Mouse (Mus musculus): ENCODE measurements around the gene Ybx2. TPM values are rescaled to one million over a fixed set of nuclear protein-coding genes. Genes with fewer than 3 reads are reported as not detected.

Gene Ybx2
- polyA plus RNA-seq, 1 experiment = 0.02 TPM

- Histone ChIP-seq H3K79me3 (ENCODE audit: low read depth) (peaks cover 3% of the 10 kb centered on the region), H3K79me2 (ENCODE audit: control insufficient read depth, insufficient read depth) (peaks cover 15% of the 10 kb centered on the region), H3K4me3 (ENCODE audit: insufficient read depth, poor library complexity, severe bottlenecking) (no peak overlapping the region), H3K36me3 (ENCODE audit: control insufficient read depth, insufficient read depth) (peaks cover 98% of the 10 kb centered on the region), H3ac (ENCODE audit: control insufficient read depth, insufficient read length, low read depth) (no peak overlapping the region), H3K27me3 (ENCODE audit: control insufficient read depth, insufficient read depth, insufficient read length) (no peaks in the 10 kb centered on the region)
- TF ChIP-seq CEBPB (IDR thresholded peaks at IDR 0.05; ENCODE audit: low read depth) = no peak
- no peak for TF ChIP-seq MYOD1 (IDR thresholded peaks at IDR 0.05; ENCODE audit: control insufficient read depth, insufficient read length, low read depth)
- TF ChIP-seq USF1 (IDR thresholded peaks at IDR 0.05; ENCODE audit: low read depth) = no peak
- TF ChIP-seq MAX (IDR thresholded peaks at IDR 0.05) = no peak
- no peak for TF ChIP-seq MYOG (IDR thresholded peaks at IDR 0.05; ENCODE audit: control insufficient read depth, extremely low read depth, insufficient read length)
- no peak for TF ChIP-seq FOSL1 (IDR thresholded peaks at IDR 0.05; ENCODE audit: insufficient read depth, low read length, poor library complexity, severe bottlenecking)
- TF ChIP-seq CTCF (IDR thresholded peaks at IDR 0.05; ENCODE audit: control insufficient read depth, insufficient read depth, insufficient read length) = no peak
Measured at GRCm38 (mm10) chr11:69908645-69909044, 27.0 kb upstream of the Ybx2 start.

- Histone ChIP-seq H3K4me3 (ENCODE audit: insufficient read depth, poor library complexity, severe bottlenecking) (no peak overlapping the region), H3K79me3 (ENCODE audit: low read depth) (peaks cover 1% of the 10 kb centered on the region), H3K79me2 (ENCODE audit: control insufficient read depth, insufficient read depth) (peaks cover 12% of the 10 kb centered on the region), H3ac (ENCODE audit: control insufficient read depth, insufficient read length, low read depth) (no peak overlapping the region), H3K36me3 (ENCODE audit: control insufficient read depth, insufficient read depth) (peaks cover 93% of the 10 kb centered on the region), H3K27me3 (ENCODE audit: control insufficient read depth, insufficient read depth, insufficient read length) (no peaks in the 10 kb centered on the region)
- TF ChIP-seq MYOG (IDR thresholded peaks at IDR 0.05; ENCODE audit: control insufficient read depth, extremely low read depth, insufficient read length) (no peak), FOSL1 (IDR thresholded peaks at IDR 0.05; ENCODE audit: insufficient read depth, low read length, poor library complexity, severe bottlenecking) (no peak), CEBPB (IDR thresholded peaks at IDR 0.05; ENCODE audit: low read depth) (no peak), CTCF (IDR thresholded peaks at IDR 0.05; ENCODE audit: control insufficient read depth, insufficient read depth, insufficient read length) (no peak), MYOD1 (IDR thresholded peaks at IDR 0.05; ENCODE audit: control insufficient read depth, insufficient read length, low read depth) (no peak), MAX (IDR thresholded peaks at IDR 0.05) (no peak), USF1 (IDR thresholded peaks at IDR 0.05; ENCODE audit: low read depth) (no peak)
Measured at GRCm38 (mm10) chr11:69909174-69909573, 26.4 kb upstream of the Ybx2 start.

GRCm38 (mm10) chr11:69910177-69910576 is 25.4 kb upstream of the Ybx2 start:
- no peaks in the 10 kb centered on the region for H3K27me3 ChIP-seq (ENCODE audit: control insufficient read depth, insufficient read depth, insufficient read length)
- TF ChIP-seq MAX (IDR thresholded peaks at IDR 0.05) (no peak), MYOD1 (IDR thresholded peaks at IDR 0.05; ENCODE audit: control insufficient read depth, insufficient read length, low read depth) (no peak)
- H3K79me3 ChIP-seq (ENCODE audit: low read depth) = no peaks in the 10 kb centered on the region
- H3K36me3 ChIP-seq (ENCODE audit: control insufficient read depth, insufficient read depth) = peaks cover 91% of the 10 kb centered on the region
- H3K4me3 ChIP-seq (ENCODE audit: insufficient read depth, poor library complexity, severe bottlenecking) = no peak overlapping the region
- H3ac ChIP-seq (ENCODE audit: control insufficient read depth, insufficient read length, low read depth) = no peak overlapping the region
- H3K79me2 ChIP-seq (ENCODE audit: control insufficient read depth, insufficient read depth) = peaks cover 19% of the 10 kb centered on the region

- no peak overlapping the region for H3K4me3 ChIP-seq (ENCODE audit: insufficient read depth, poor library complexity, severe bottlenecking)
- peaks cover 4% of the 10 kb centered on the region for H3K79me3 ChIP-seq (ENCODE audit: low read depth)
- no peaks in the 10 kb centered on the region for H3K27me3 ChIP-seq (ENCODE audit: control insufficient read depth, insufficient read depth, insufficient read length)
- TF ChIP-seq MYOG (IDR thresholded peaks at IDR 0.05; ENCODE audit: control insufficient read depth, extremely low read depth, insufficient read length) = no peak
- TF ChIP-seq USF1 (IDR thresholded peaks at IDR 0.05; ENCODE audit: low read depth) = no peak
- no peak for TF ChIP-seq CTCF (IDR thresholded peaks at IDR 0.05; ENCODE audit: control insufficient read depth, insufficient read depth, insufficient read length)
- TF ChIP-seq CEBPB (IDR thresholded peaks at IDR 0.05; ENCODE audit: low read depth) = no peak
- no peak for TF ChIP-seq FOSL1 (IDR thresholded peaks at IDR 0.05; ENCODE audit: insufficient read depth, low read length, poor library complexity, severe bottlenecking)
- TF ChIP-seq MAX (IDR thresholded peaks at IDR 0.05) = no peak
- TF ChIP-seq MYOD1 (IDR thresholded peaks at IDR 0.05; ENCODE audit: control insufficient read depth, insufficient read length, low read depth) = no peak
- no peak overlapping the region for H3ac ChIP-seq (ENCODE audit: control insufficient read depth, insufficient read length, low read depth)
- peaks cover 91% of the 10 kb centered on the region for H3K36me3 ChIP-seq (ENCODE audit: control insufficient read depth, insufficient read depth)
- H3K79me2 ChIP-seq (ENCODE audit: control insufficient read depth, insufficient read depth) = peaks cover 20% of the 10 kb centered on the region
Measured at GRCm38 (mm10) chr11:69910781-69911560, 24.6 kb upstream of the Ybx2 start.

- Histone ChIP-seq H3K36me3 (ENCODE audit: control insufficient read depth, insufficient read depth) (peaks cover 91% of the 10 kb centered on the region), H3K79me3 (ENCODE audit: low read depth) (peaks cover 12% of the 10 kb centered on the region), H3K79me2 (ENCODE audit: control insufficient read depth, insufficient read depth) (peaks cover 28% of the 10 kb centered on the region), H3K27me3 (ENCODE audit: control insufficient read depth, insufficient read depth, insufficient read length) (no peaks in the 10 kb centered on the region), H3ac (ENCODE audit: control insufficient read depth, insufficient read length, low read depth) (no peak overlapping the region), H3K4me3 (ENCODE audit: insufficient read depth, poor library complexity, severe bottlenecking) (no peak overlapping the region)
- no peak for TF ChIP-seq USF1 (IDR thresholded peaks at IDR 0.05; ENCODE audit: low read depth)
- no peak for TF ChIP-seq CEBPB (IDR thresholded peaks at IDR 0.05; ENCODE audit: low read depth)
- TF ChIP-seq FOSL1 (IDR thresholded peaks at IDR 0.05; ENCODE audit: insufficient read depth, low read length, poor library complexity, severe bottlenecking) = no peak
- no peak for TF ChIP-seq MYOD1 (IDR thresholded peaks at IDR 0.05; ENCODE audit: control insufficient read depth, insufficient read length, low read depth)
- no peak for TF ChIP-seq MYOG (IDR thresholded peaks at IDR 0.05; ENCODE audit: control insufficient read depth, extremely low read depth, insufficient read length)
- no peak for TF ChIP-seq MAX (IDR thresholded peaks at IDR 0.05)
- no peak for TF ChIP-seq CTCF (IDR thresholded peaks at IDR 0.05; ENCODE audit: control insufficient read depth, insufficient read depth, insufficient read length)
Measured at GRCm38 (mm10) chr11:69911701-69912100, 23.9 kb upstream of the Ybx2 start.
